Mouse (Mus musculus) neural tube, embryonic 13.5 days (tissue): ENCODE data around the gene Atp6v1f. TPM values are rescaled to one million over a fixed set of nuclear protein-coding genes. Genes with fewer than 3 reads are reported as not detected.

Source experiments
- ATAC-seq: fragments of 200-750 bp; cut with Nextera tagmentation; 2 replicates; pipeline ENCODE4 v1.8.0; 2017; ENCODE audit warnings: low read depth, mild to moderate bottlenecking, moderate TSS enrichment, moderate library complexity
- H3K27ac ChIP-seq: fragments of 300-500 bp; sonication (generic); replicated peaks from 2 replicates; pipeline ENCODE4 v1.5.1; 2015; ENCODE audit warnings: moderate library complexity, mild to moderate bottlenecking, inconsistent platforms
- H3K27me3 ChIP-seq: fragments of 300-500 bp; sonication (generic); 2 replicates; pipeline ENCODE4 v1.6.1; 2015; ENCODE audit warnings: mild to moderate bottlenecking, inconsistent platforms
- H3K36me3 ChIP-seq: fragments of 300-500 bp; sonication (generic); 2 replicates; pipeline ENCODE4 v1.6.1; 2015; ENCODE audit warnings: mild to moderate bottlenecking, inconsistent platforms
- H3K4me1 ChIP-seq: fragments of 300-500 bp; sonication (generic); replicated peaks from 2 replicates; pipeline ENCODE4 v1.6.1; 2015; ENCODE audit warnings: inconsistent platforms
- H3K4me2 ChIP-seq: fragments of 300-500 bp; sonication (generic); 2 replicates; pipeline ENCODE4 v1.6.1; 2015; ENCODE audit warnings: inconsistent platforms, mild to moderate bottlenecking, moderate library complexity
- H3K4me3 ChIP-seq: fragments of 300-500 bp; sonication (generic); 2 replicates; pipeline ENCODE4 v1.5.1; 2015; ENCODE audit warnings: mild to moderate bottlenecking, inconsistent platforms
- H3K9ac ChIP-seq: fragments of 300-500 bp; sonication (generic); 2 replicates; pipeline ENCODE4 v1.6.1; 2015; ENCODE audit warnings: moderate library complexity, mild to moderate bottlenecking, inconsistent platforms
- H3K9me3 ChIP-seq: fragments of 300-500 bp; sonication (generic); 2 replicates; pipeline ENCODE4 v1.6.1; 2016; ENCODE audit warnings: inconsistent platforms
- WGBS: fragments of 180-500 bp; shearing (Covaris S2); methylation state at CpG from one replicate; pipeline ENCODE4 v1.1.7; 2015; 5-methylcytosine and 5-hydroxymethylcytosine counted together
- polyA plus RNA-seq: library from polyadenylated mRNA; unstranded; fragments of >200 nt; fragmentation: Nextera tagmentation; extraction: Ambion mirVana; gene quantifications from 2 replicates; pipeline ENCODE4 v1.2.1, GENCODE M21; 2015

Atp6v1f gene
- polyA plus RNA-seq, 1 experiment from 2014 or later, result 332 TPM

- H3K9ac ChIP-seq, result no peak within 1 kb of the TSS
- peaks cover 13% of the 10 kb centered on the region for H3K27me3 ChIP-seq
- H3K4me1 ChIP-seq, result peaks cover 22% of the 10 kb centered on the region
- no peak within 1 kb of the TSS for H3K4me2 ChIP-seq
- ATAC-seq, result no peak
- peaks cover 24% of the 10 kb centered on the region for H3K36me3 ChIP-seq
- no peak within 1 kb of the TSS for H3K27ac ChIP-seq
- no peak within 1 kb of the TSS for H3K4me3 ChIP-seq
- no peaks in the 10 kb centered on the region for H3K9me3 ChIP-seq
- 89% methylated on average over 4 of the region's 4 CpGs for WGBS
These were observed 3.6 kb downstream of the Atp6v1f start, which contains the start of gene Atp6v1fnb for GRCm38 (mm10) chr6:29471137-29471536. Atp6v1fnb (plus strand) TSS chr6:29471437.

- peaks cover 24% of the 10 kb centered on the region for H3K36me3 ChIP-seq
- peaks cover 12% of the 10 kb centered on the region for H3K4me1 ChIP-seq
- H3K9me3 ChIP-seq, result no peaks in the 10 kb centered on the region
- H3K4me3 ChIP-seq, result peak overlapping the region; percentile 41
- peak overlapping the region; percentile 61 for H3K4me2 ChIP-seq
- H3K27me3 ChIP-seq, result peaks cover 13% of the 10 kb centered on the region
- ATAC-seq, result peak; percentile 84
- H3K27ac ChIP-seq, result no peak overlapping the region
- WGBS, result 3% methylated on average over 33 of the region's 33 CpGs
- H3K9ac ChIP-seq, result peak overlapping the region; percentile 64
These were observed 6.6 kb downstream of the Atp6v1f start for GRCm38 (mm10) chr6:29473941-29474691.

- no peaks in the 10 kb centered on the region for H3K9me3 ChIP-seq
- ATAC-seq, result no peak
- peaks cover 13% of the 10 kb centered on the region for H3K27me3 ChIP-seq
- peaks cover 22% of the 10 kb centered on the region for H3K36me3 ChIP-seq
- no peak overlapping the region for H3K27ac ChIP-seq
- H3K4me2 ChIP-seq, result peak overlapping the region; percentile 61
- no peak overlapping the region for H3K4me3 ChIP-seq
- no peak overlapping the region for H3K9ac ChIP-seq
- peaks cover 9% of the 10 kb centered on the region for H3K4me1 ChIP-seq
- 32% methylated on average over 2 of the region's 2 CpGs for WGBS
These were observed 7.2 kb downstream of the Atp6v1f start for GRCm38 (mm10) chr6:29474736-29475135.

GRCm38 (mm10) chr6:29482691-29483090, 15.2 kb downstream of the Atp6v1f start:
- peaks cover 9% of the 10 kb centered on the region; the same call in 1 of the 2 replicates for H3K4me1 ChIP-seq

GRCm38 (mm10) chr6:29484716-29485559, 17.4 kb downstream of the Atp6v1f start:
- H3K27me3 ChIP-seq, result peaks cover 12% of the 10 kb centered on the region; the same call in 1 of the 2 replicates
- peak; percentile 44 for ATAC-seq
- 7% methylated on average over 26 of the region's 26 CpGs for WGBS
- H3K4me2 ChIP-seq, result peak overlapping the region; percentile 57
- H3K27ac ChIP-seq, result no peak overlapping the region
- peaks cover 9% of the 10 kb centered on the region; the same call in 1 of the 2 replicates for H3K4me1 ChIP-seq
- 0 out of 2 replicates have a peak, but pooled peaks cover 3% of the 10 kb centered on the region for H3K36me3 ChIP-seq
- no peaks in the 10 kb centered on the region for H3K9me3 ChIP-seq
- H3K4me3 ChIP-seq, result peak overlapping the region; percentile 24
- H3K9ac ChIP-seq, result 0 out of 2 replicates have a peak overlapping the region, but pooled peaks have one; percentile 28

More at GRCm38 (mm10) chr6:29482691-29483090, 15.2 kb downstream of the Atp6v1f start:
- Histone ChIP-seq H3K9me3 (no peaks in the 10 kb centered on the region), H3K36me3 (0 out of 2 replicates have a peak, but pooled peaks cover 3% of the 10 kb centered on the region), H3K9ac (no peak overlapping the region), H3K4me3 (no peak overlapping the region), H3K4me2 (no peak overlapping the region), H3K27me3 (peaks cover 12% of the 10 kb centered on the region; the same call in 1 of the 2 replicates), H3K27ac (no peak overlapping the region)
- WGBS, result 90% methylated on average over 13 of the region's 13 CpGs
- ATAC-seq, result no peak

- no peak overlapping the region for H3K4me2 ChIP-seq
- H3K36me3 ChIP-seq, result 0 out of 2 replicates have a peak, but pooled peaks cover 3% of the 10 kb centered on the region
- H3K4me3 ChIP-seq, result no peak overlapping the region
- no peak overlapping the region for H3K27ac ChIP-seq
- no peak for ATAC-seq
- peaks cover 9% of the 10 kb centered on the region; the same call in 1 of the 2 replicates for H3K4me1 ChIP-seq
- peaks cover 12% of the 10 kb centered on the region; the same call in 1 of the 2 replicates for H3K27me3 ChIP-seq
- 18% methylated on average over 2 of the region's 2 CpGs for WGBS
- H3K9me3 ChIP-seq, result no peaks in the 10 kb centered on the region
- H3K9ac ChIP-seq, result no peak overlapping the region
These were observed 18.4 kb downstream of the Atp6v1f start for GRCm38 (mm10) chr6:29485951-29486350.

GRCm38 (mm10) chr6:29494101-29494500, 26.6 kb downstream of the Atp6v1f start:
- H3K9me3 ChIP-seq, result no peaks in the 10 kb centered on the region
- 88% methylated on average over 4 of the region's 4 CpGs for WGBS
- no peak overlapping the region for H3K9ac ChIP-seq
- H3K4me1 ChIP-seq, result 0 out of 2 replicates have a peak, but pooled peaks cover 3% of the 10 kb centered on the region
- no peak overlapping the region for H3K4me2 ChIP-seq
- no peak overlapping the region for H3K27ac ChIP-seq
- no peak for ATAC-seq
- H3K27me3 ChIP-seq, result peaks cover 38% of the 10 kb centered on the region
- H3K4me3 ChIP-seq, result no peak overlapping the region
- no peaks in the 10 kb centered on the region for H3K36me3 ChIP-seq

- ATAC-seq, result no peak
- Histone ChIP-seq H3K27ac (no peak overlapping the region), H3K9me3 (no peaks in the 10 kb centered on the region), H3K4me1 (0 out of 2 replicates have a peak, but pooled peaks cover 3% of the 10 kb centered on the region), H3K36me3 (no peaks in the 10 kb centered on the region), H3K4me3 (no peak overlapping the region), H3K27me3 (peaks cover 38% of the 10 kb centered on the region), H3K9ac (no peak overlapping the region), H3K4me2 (no peak overlapping the region)
- 18% methylated on average over 25 of the region's 25 CpGs for WGBS
These were observed 28.8 kb downstream of the Atp6v1f start for GRCm38 (mm10) chr6:29496270-29496669.

GRCm38 (mm10) chr6:29497791-29498190, 30.3 kb downstream of the Atp6v1f start:
- ATAC-seq, result no peak
- Histone ChIP-seq H3K4me1 (0 out of 2 replicates have a peak, but pooled peaks cover 3% of the 10 kb centered on the region), H3K36me3 (no peaks in the 10 kb centered on the region), H3K9ac (no peak overlapping the region), H3K4me3 (no peak overlapping the region), H3K27me3 (peaks cover 38% of the 10 kb centered on the region), H3K9me3 (no peaks in the 10 kb centered on the region), H3K4me2 (no peak overlapping the region), H3K27ac (no peak overlapping the region)
- 39% methylated on average over 2 of the region's 2 CpGs for WGBS

- no peak overlapping the region for H3K9ac ChIP-seq
- H3K4me3 ChIP-seq, result no peak overlapping the region
- no peaks in the 10 kb centered on the region for H3K9me3 ChIP-seq
- H3K4me2 ChIP-seq, result no peak overlapping the region
- no peak for ATAC-seq
- 90% methylated on average over 7 of the region's 7 CpGs for WGBS
- no peaks in the 10 kb centered on the region for H3K36me3 ChIP-seq
- H3K27ac ChIP-seq, result no peak overlapping the region
- 0 out of 2 replicates have a peak, but pooled peaks cover 3% of the 10 kb centered on the region for H3K4me1 ChIP-seq
- H3K27me3 ChIP-seq, result peaks cover 40% of the 10 kb centered on the region
These were observed 32.7 kb downstream of the Atp6v1f start for GRCm38 (mm10) chr6:29500177-29500576.

GRCm38 (mm10) chr6:29500810-29501209, 33.3 kb downstream of the Atp6v1f start:
- 0 out of 2 replicates have a peak, but pooled peaks cover 3% of the 10 kb centered on the region for H3K4me1 ChIP-seq
- WGBS, result 90% methylated on average over 6 of the region's 6 CpGs
- no peak overlapping the region for H3K4me3 ChIP-seq
- peaks cover 39% of the 10 kb centered on the region for H3K27me3 ChIP-seq
- H3K9ac ChIP-seq, result no peak overlapping the region
- H3K36me3 ChIP-seq, result no peaks in the 10 kb centered on the region
- no peak overlapping the region for H3K4me2 ChIP-seq
- H3K27ac ChIP-seq, result no peak overlapping the region
- ATAC-seq, result no peak
- no peaks in the 10 kb centered on the region for H3K9me3 ChIP-seq

GRCm38 (mm10) chr6:29501599-29501998, 34.1 kb downstream of the Atp6v1f start:
- ATAC-seq, result no peak
- Histone ChIP-seq H3K4me3 (no peak overlapping the region), H3K4me1 (peaks cover 7% of the 10 kb centered on the region; the same call in 1 of the 2 replicates), H3K9me3 (no peaks in the 10 kb centered on the region), H3K27ac (no peak overlapping the region), H3K27me3 (peaks cover 39% of the 10 kb centered on the region), H3K36me3 (no peaks in the 10 kb centered on the region), H3K9ac (no peak overlapping the region), H3K4me2 (no peak overlapping the region)
- 90% methylated on average over 1 of the region's 1 CpGs for WGBS
